Mouse (Mus musculus) thymus, adult 2 months (tissue): Measurements from ENCODE around the gene Dffb.

Experiments used
- CTCF ChIP-seq: fragments of 200-500 bp; IDR thresholded peaks from 2 replicates; pipeline ENCODE4 v1.5.1; 2012; ENCODE audit warnings: mild to moderate bottlenecking, control low read depth, low read length, moderate library complexity, borderline replicate concordance; ENCODE audit not compliant: control insufficient read depth, poor library complexity, insufficient read depth; ENCODE audit errors: extremely low read depth
- POLR2A ChIP-seq: fragments of 200-500 bp; IDR thresholded peaks from 2 replicates; pipeline ENCODE4 v1.6.1; 2012; ENCODE audit warnings: mild to moderate bottlenecking, low read length, control low read depth, moderate library complexity; ENCODE audit not compliant: control insufficient read depth, poor library complexity, insufficient read depth; ENCODE audit errors: extremely low read depth

- TF ChIP-seq POLR2A, result no peak
- no peak for TF ChIP-seq CTCF
These were observed 17.8 kb upstream of the Dffb start for GRCm38 (mm10) chr4:153992715-153993114.
